Mouse (Mus musculus) central nervous system, embryonic 11.5 days (tissue): ENCODE data around the gene Tgif2. TPM values are rescaled to one million over a fixed set of nuclear protein-coding genes. Genes with fewer than 3 reads are reported as not detected.

ENCODE experiments used
- polyA plus RNA-seq: library from polyadenylated mRNA; depleted of rRNA; stranded (reverse); fragments of >200 nt; gene quantifications from 2 replicates; pipeline ENCODE4 v1.2.3, GENCODE M21; 2012; rRNA removed

Gene Tgif2
- polyA plus RNA-seq, result 61.3 and 63.7 TPM in 2 replicates

GRCm38 (mm10) chr2:156839319-156840191 is at the start of gene Tgif2:
TSS of gene Tgif2 (plus strand) at chr2:156840007.

GRCm38 (mm10) chr2:156857835-156858234 is 18.0 kb downstream of the Tgif2 start, which contains the start of gene 4930518I15Rik:
TSS of gene 4930518I15Rik (minus strand) at chr2:156857946.

GRCm38 (mm10) chr2:156862772-156863486 is 23.1 kb downstream of the Tgif2 start, which contains the start of gene Rab5if:
TSS of gene Rab5if (plus strand) at chr2:156863128.

GRCm38 (mm10) chr2:156887017-156887416 is 47.2 kb downstream of the Tgif2 start, which contains the start of gene Sla2:
TSS of gene Sla2 (minus strand) at chr2:156887192.

Other genes with a start within 250 kb of the Tgif2 start
- gene Dlgap4, start 226.3 kb upstream of the Tgif2 start, polyA plus RNA-seq, result 128 and 217 TPM in 2 replicates
- gene Myl9, start 64.6 kb upstream of the Tgif2 start, polyA plus RNA-seq, result 86.0 and 147 TPM in 2 replicates
- gene 4930518I15Rik, start 17.9 kb downstream of the Tgif2 start, polyA plus RNA-seq, result 3.0 and 5.1 TPM in 2 replicates
- 90.3 and 109 TPM in 2 replicates for gene Rab5if, start 23.1 kb downstream of the Tgif2 start, polyA plus RNA-seq
- gene Sla2, start 47.2 kb downstream of the Tgif2 start, polyA plus RNA-seq, result 0.43 and 0.50 TPM in 2 replicates
- 26.6 and 51.0 TPM in 2 replicates for gene Ndrg3, start 152.0 kb downstream of the Tgif2 start, polyA plus RNA-seq
- 41.0 and 50.2 TPM in 2 replicates for gene Dsn1, start 167.1 kb downstream of the Tgif2 start, polyA plus RNA-seq
- gene Soga1, start 239.2 kb downstream of the Tgif2 start, polyA plus RNA-seq, result 15.4 and 19.0 TPM in 2 replicates
- gene Tldc2, start 247.0 kb downstream of the Tgif2 start, polyA plus RNA-seq, result 0.22 TPM in 1 of 2 replicates, not detected in the other